Mouse (Mus musculus) hindbrain, embryonic 10.5 days (tissue): ENCODE data around the gene Gm13090. TPM values are rescaled to one million over a fixed set of nuclear protein-coding genes. Genes with fewer than 3 reads are reported as not detected.

Experiments
- DNase-seq: peaks from one replicate; pipeline ENCODE4 v3.0.0-alpha.2; 2017; ENCODE audit warnings: low spot score
- H3K27ac ChIP-seq: fragments of 300-500 bp; sonication (generic); 2 replicates; pipeline ENCODE4 v1.5.1; 2016; ENCODE audit warnings: mild to moderate bottlenecking, moderate library complexity
- H3K27me3 ChIP-seq: fragments of 300-500 bp; sonication (generic); 2 replicates; pipeline ENCODE4 v1.6.1; 2016; ENCODE audit warnings: mild to moderate bottlenecking; ENCODE audit not compliant: poor library complexity, insufficient read depth, severe bottlenecking
- H3K36me3 ChIP-seq: fragments of 300-500 bp; sonication (generic); 2 replicates; pipeline ENCODE4 v1.6.1; 2016; ENCODE audit warnings: mild to moderate bottlenecking, moderate library complexity
- H3K4me1 ChIP-seq: fragments of 300-500 bp; sonication (generic); replicated peaks from 2 replicates; pipeline ENCODE4 v1.6.1; 2016; ENCODE audit warnings: mild to moderate bottlenecking
- H3K4me3 ChIP-seq: fragments of 300-500 bp; sonication (generic); 2 replicates; pipeline ENCODE4 v1.5.1; 2016; ENCODE audit warnings: mild to moderate bottlenecking, moderate library complexity
- H3K9me3 ChIP-seq: fragments of 300-500 bp; sonication (generic); 2 replicates; pipeline ENCODE4 v1.6.1; 2016; ENCODE audit warnings: mild to moderate bottlenecking, moderate library complexity
- WGBS: fragments of 180-500 bp; shearing (Covaris S2); methylation state at CpG from one replicate; pipeline ENCODE4 v1.1.7; 2016; 5-methylcytosine and 5-hydroxymethylcytosine counted together
- polyA plus RNA-seq: library from polyadenylated mRNA; unstranded; fragments of >200 nt; fragmentation: Nextera tagmentation; extraction: Ambion mirVana; gene quantifications from 2 replicates; pipeline ENCODE4 v1.2.1, GENCODE M21; 2016

The Gm13090 gene
- polyA plus RNA-seq, 1 experiment from 2014 or later = not detected

GRCm38 (mm10) chr4:151106468-151106867 is 17.1 kb downstream of the Gm13090 start:
- WGBS = 41% methylated on average over 10 of the region's 10 CpGs
- DNase-seq = peak; percentile 9
- Histone ChIP-seq H3K27ac (no peak overlapping the region; the same call in 1 of the 2 replicates), H3K4me1 (peaks cover 44% of the 10 kb centered on the region), H3K9me3 (0 out of 2 replicates have a peak, but pooled peaks cover 6% of the 10 kb centered on the region), H3K27me3 (peaks cover 35% of the 10 kb centered on the region), H3K4me3 (peak overlapping the region; percentile 94), H3K36me3 (peaks cover 21% of the 10 kb centered on the region)

- peaks cover 12% of the 10 kb centered on the region for H3K36me3 ChIP-seq
- peaks cover 36% of the 10 kb centered on the region for H3K27me3 ChIP-seq
- H3K27ac ChIP-seq = peak overlapping the region; percentile 97
- H3K4me3 ChIP-seq = peak overlapping the region; percentile 94
- peak; percentile 56 for DNase-seq
- WGBS = 5% methylated on average over 59 of the region's 60 CpGs
- no peaks in the 10 kb centered on the region for H3K9me3 ChIP-seq
- H3K4me1 ChIP-seq = peaks cover 44% of the 10 kb centered on the region
Measured at GRCm38 (mm10) chr4:151107131-151108001, 18.0 kb downstream of the Gm13090 start.

GRCm38 (mm10) chr4:151108028-151108771 is 18.8 kb downstream of the Gm13090 start:
- Histone ChIP-seq H3K27ac (peak overlapping the region; percentile 97), H3K4me1 (peaks cover 44% of the 10 kb centered on the region), H3K27me3 (peaks cover 36% of the 10 kb centered on the region), H3K36me3 (0 out of 2 replicates have a peak, but pooled peaks cover 5% of the 10 kb centered on the region), H3K4me3 (peak overlapping the region; percentile 94), H3K9me3 (no peaks in the 10 kb centered on the region)
- WGBS = under 1% methylated on average over 101 of the region's 101 CpGs
- DNase-seq = peak; percentile 95

- H3K9me3 ChIP-seq = no peaks in the 10 kb centered on the region
- H3K27ac ChIP-seq = peak overlapping the region; percentile 97
- H3K36me3 ChIP-seq = 0 out of 2 replicates have a peak, but pooled peaks cover 5% of the 10 kb centered on the region
- no peak for DNase-seq
- peaks cover 36% of the 10 kb centered on the region for H3K27me3 ChIP-seq
- H3K4me3 ChIP-seq = peak overlapping the region; percentile 94
- H3K4me1 ChIP-seq = peaks cover 42% of the 10 kb centered on the region
- 3% methylated on average over 20 of the region's 20 CpGs for WGBS
Measured at GRCm38 (mm10) chr4:151108834-151109241, 19.5 kb downstream of the Gm13090 start.

- no peak overlapping the region for H3K4me3 ChIP-seq
- no peaks in the 10 kb centered on the region for H3K9me3 ChIP-seq
- WGBS = 61% methylated on average over 8 of the region's 8 CpGs
- DNase-seq = no peak
- peaks cover 32% of the 10 kb centered on the region for H3K4me1 ChIP-seq
- H3K36me3 ChIP-seq = no peaks in the 10 kb centered on the region
- H3K27me3 ChIP-seq = peaks cover 36% of the 10 kb centered on the region
- H3K27ac ChIP-seq = no peak overlapping the region
Measured at GRCm38 (mm10) chr4:151111226-151111625, 21.9 kb downstream of the Gm13090 start.

- DNase-seq = no peak
- Histone ChIP-seq H3K4me3 (no peak overlapping the region), H3K4me1 (peaks cover 4% of the 10 kb centered on the region; the same call in 1 of the 2 replicates), H3K36me3 (peaks cover 5% of the 10 kb centered on the region), H3K27me3 (peaks cover 20% of the 10 kb centered on the region), H3K27ac (no peak overlapping the region), H3K9me3 (no peaks in the 10 kb centered on the region)
- 89% methylated on average over 7 of the region's 7 CpGs for WGBS
Measured at GRCm38 (mm10) chr4:151114574-151114973, 25.2 kb downstream of the Gm13090 start.

GRCm38 (mm10) chr4:151118883-151119282 is 29.5 kb downstream of the Gm13090 start:
- no peak for DNase-seq
- no peak overlapping the region for H3K27ac ChIP-seq

GRCm38 (mm10) chr4:151127636-151128548 is 38.5 kb downstream of the Gm13090 start:
- 6% methylated on average over 9 of the region's 10 CpGs for WGBS
- DNase-seq = peak; percentile 69
- H3K9me3 ChIP-seq = no peaks in the 10 kb centered on the region
- H3K36me3 ChIP-seq = peaks cover 33% of the 10 kb centered on the region
- peaks cover 27% of the 10 kb centered on the region for H3K27me3 ChIP-seq
- H3K27ac ChIP-seq = peak overlapping the region; percentile 99
- peak overlapping the region; percentile 76 for H3K4me3 ChIP-seq
- H3K4me1 ChIP-seq = peaks cover 63% of the 10 kb centered on the region

More at GRCm38 (mm10) chr4:151118883-151119282, 29.5 kb downstream of the Gm13090 start:
- no peak overlapping the region for H3K4me3 ChIP-seq
- H3K27me3 ChIP-seq = no peaks in the 10 kb centered on the region
- 91% methylated on average over 3 of the region's 3 CpGs for WGBS
- 0 out of 2 replicates have a peak, but pooled peaks cover 2% of the 10 kb centered on the region for H3K4me1 ChIP-seq
- peaks cover 42% of the 10 kb centered on the region for H3K36me3 ChIP-seq
- no peaks in the 10 kb centered on the region for H3K9me3 ChIP-seq

- H3K4me1 ChIP-seq = peaks cover 66% of the 10 kb centered on the region
- peaks cover 37% of the 10 kb centered on the region for H3K27me3 ChIP-seq
- H3K36me3 ChIP-seq = peaks cover 27% of the 10 kb centered on the region
- H3K4me3 ChIP-seq = peak overlapping the region; percentile 76
- WGBS = under 1% methylated on average over 69 of the region's 69 CpGs
- DNase-seq = peak; percentile 90
- H3K27ac ChIP-seq = peak overlapping the region; percentile 99
- H3K9me3 ChIP-seq = no peaks in the 10 kb centered on the region
Measured at GRCm38 (mm10) chr4:151128641-151129541, 39.5 kb downstream of the Gm13090 start.

- 71% methylated on average over 16 of the region's 16 CpGs for WGBS
- peaks cover 48% of the 10 kb centered on the region for H3K27me3 ChIP-seq
- no peak for DNase-seq
- H3K4me1 ChIP-seq = peaks cover 66% of the 10 kb centered on the region
- H3K36me3 ChIP-seq = peaks cover 19% of the 10 kb centered on the region
- peak overlapping the region; percentile 76 for H3K4me3 ChIP-seq
- H3K9me3 ChIP-seq = no peaks in the 10 kb centered on the region
- peak overlapping the region; percentile 99 for H3K27ac ChIP-seq
Measured at GRCm38 (mm10) chr4:151129725-151130557, 40.6 kb downstream of the Gm13090 start.
